Mouse (Mus musculus) lung, postnatal 0 days (tissue): ENCODE data around the gene Vav3. TPM values are rescaled to one million over a fixed set of nuclear protein-coding genes. Genes with fewer than 3 reads are reported as not detected.

ENCODE experiments used
- ATAC-seq: fragments of 200-750 bp; cut with Nextera tagmentation; 2 replicates; pipeline ENCODE4 v1.8.0; 2017; ENCODE audit warnings: moderate library complexity
- DNase-seq: peaks from one replicate; pipeline ENCODE4 v3.0.0-alpha.2; 2016; ENCODE audit warnings: low spot score
- H3K27ac ChIP-seq: fragments of 300-500 bp; sonication (generic); 2 replicates; pipeline ENCODE4 v1.5.1; 2014; ENCODE audit warnings: antibody characterized with exemption, mild to moderate bottlenecking, low read length, mixed read lengths
- H3K27me3 ChIP-seq: fragments of 300-500 bp; sonication (generic); replicated peaks from 2 replicates; pipeline ENCODE4 v1.6.1; 2014; ENCODE audit warnings: low read length, mixed read lengths; ENCODE audit not compliant: insufficient read depth
- H3K36me3 ChIP-seq: fragments of 300-500 bp; sonication (generic); 2 replicates; pipeline ENCODE4 v1.6.1; 2014; ENCODE audit warnings: low read length, mixed read lengths; ENCODE audit not compliant: insufficient read depth
- H3K4me1 ChIP-seq: fragments of 300-500 bp; sonication (generic); 2 replicates; pipeline ENCODE4 v1.6.1; 2014; ENCODE audit warnings: antibody characterized with exemption, low read depth, low read length, mixed read lengths; ENCODE audit not compliant: insufficient read depth
- H3K4me2 ChIP-seq: fragments of 300-500 bp; sonication (generic); replicated peaks from 2 replicates; pipeline ENCODE4 v1.6.1; 2014; ENCODE audit warnings: low read depth, mild to moderate bottlenecking, low read length, moderate library complexity, mixed read lengths
- H3K4me3 ChIP-seq: fragments of 300-500 bp; sonication (generic); 2 replicates; pipeline ENCODE4 v1.5.1; 2014; ENCODE audit warnings: low read depth, low read length
- H3K9ac ChIP-seq: fragments of 300-500 bp; sonication (generic); replicated peaks from 2 replicates; pipeline ENCODE4 v1.6.1; 2014; ENCODE audit warnings: low read depth, mild to moderate bottlenecking
- H3K9me3 ChIP-seq: fragments of 300-500 bp; sonication (generic); 2 replicates; pipeline ENCODE4 v1.6.1; 2016; ENCODE audit warnings: low read length, mixed read lengths
- CTCF ChIP-seq: IDR thresholded peaks from 2 replicates; pipeline ENCODE4 v1.5.1; 2016; ENCODE audit warnings: antibody characterized with exemption, mild to moderate bottlenecking
- EP300 ChIP-seq: IDR thresholded peaks from 2 replicates; pipeline ENCODE4 v1.6.1; 2016; ENCODE audit warnings: antibody characterized with exemption, mild to moderate bottlenecking, control low read depth
- WGBS: fragments of 180-500 bp; shearing (Covaris S2); extraction: QIAGEN DNeasy Blood & Tissue Kit; methylation state at CpG from one replicate; pipeline ENCODE4 v1.1.7; 2014; 5-methylcytosine and 5-hydroxymethylcytosine counted together
- polyA plus RNA-seq: library from polyadenylated mRNA; unstranded; fragments of >200 nt; fragmentation: Nextera tagmentation; extraction: Ambion mirVana; gene quantifications from 2 replicates; pipeline ENCODE4 v1.2.1, GENCODE M21; 2015

Gene Vav3
- polyA plus RNA-seq, 1 experiment from 2014 or later: 11.9 TPM

GRCm38 (mm10) chr3:109732327-109733182 is 392.1 kb downstream of the Vav3 start:
- H3K9me3 ChIP-seq: no peaks in the 10 kb centered on the region
- no peaks in the 10 kb centered on the region for H3K4me1 ChIP-seq
- WGBS: 46% methylated on average over 10 of the region's 10 CpGs
- no peaks in the 10 kb centered on the region for H3K36me3 ChIP-seq
- ATAC-seq: 0 out of 2 replicates have a peak, but pooled peaks have one; percentile 35
- no peak overlapping the region for H3K4me3 ChIP-seq
- TF ChIP-seq EP300 (no peak), CTCF (peak; percentile 74)
- no peak overlapping the region for H3K9ac ChIP-seq
- no peak overlapping the region for H3K27ac ChIP-seq
- DNase-seq: peak; percentile 44
- no peaks in the 10 kb centered on the region for H3K27me3 ChIP-seq
- no peak overlapping the region for H3K4me2 ChIP-seq

Other genes starting within 250 kb of the Vav3 start
- 18.0 and 21.2 TPM in 2 replicates for gene Slc25a24, start 217.5 kb upstream of the Vav3 start, polyA plus RNA-seq